Mouse (Mus musculus) forebrain, embryonic 12.5 days (tissue): ENCODE measurements at regions not wholly inside any gene's neighbourhood (a gene's known extent, or its start where the extent isn't known, plus 50 kb on each side); places are given as distances from the start of the nearest gene placed in this dataset.
A peak's percentile ranks its signal among the peaks of the same experiment; 100 is the strongest.
"Not testable (repeated sequence)": the region's sequence is repeated elsewhere in the genome, so short reads cannot be mapped to it uniquely, and the experiment has no call there.

Experiments
- ATAC-seq: fragments of 200-750 bp; cut with Nextera tagmentation; 2 replicates; pipeline ENCODE4 v1.8.0; 2017; ENCODE audit warnings: moderate TSS enrichment; ENCODE audit not compliant: low FRiP score
- H3K27ac ChIP-seq: fragments of 300-500 bp; sonication (generic); 2 replicates; pipeline ENCODE4 v1.5.1; 2016; ENCODE audit warnings: mild to moderate bottlenecking
- H3K27me3 ChIP-seq: fragments of 300-500 bp; sonication (generic); 2 replicates; pipeline ENCODE4 v1.6.1; 2016; ENCODE audit warnings: mild to moderate bottlenecking
- H3K36me3 ChIP-seq: fragments of 300-500 bp; sonication (generic); replicated peaks from 2 replicates; pipeline ENCODE4 v1.6.1; 2016; ENCODE audit warnings: mild to moderate bottlenecking
- H3K4me1 ChIP-seq: fragments of 300-500 bp; sonication (generic); 2 replicates; pipeline ENCODE4 v1.6.1; 2016
- H3K4me2 ChIP-seq: fragments of 300-500 bp; sonication (generic); 2 replicates; pipeline ENCODE4 v1.6.1; 2016; ENCODE audit warnings: mild to moderate bottlenecking, moderate library complexity
- H3K4me3 ChIP-seq: fragments of 300-500 bp; sonication (generic); replicated peaks from 2 replicates; pipeline ENCODE4 v1.5.1; 2016; ENCODE audit warnings: mild to moderate bottlenecking
- H3K9ac ChIP-seq: fragments of 300-500 bp; sonication (generic); 2 replicates; pipeline ENCODE4 v1.6.1; 2016; ENCODE audit warnings: mild to moderate bottlenecking
- H3K9me3 ChIP-seq: fragments of 300-500 bp; sonication (generic); 2 replicates; pipeline ENCODE4 v1.6.1; 2016
- WGBS: fragments of 180-500 bp; shearing (Covaris S2); methylation state at CpG from one replicate; pipeline ENCODE4 v1.1.7; 2016; 5-methylcytosine and 5-hydroxymethylcytosine counted together

DNA sequence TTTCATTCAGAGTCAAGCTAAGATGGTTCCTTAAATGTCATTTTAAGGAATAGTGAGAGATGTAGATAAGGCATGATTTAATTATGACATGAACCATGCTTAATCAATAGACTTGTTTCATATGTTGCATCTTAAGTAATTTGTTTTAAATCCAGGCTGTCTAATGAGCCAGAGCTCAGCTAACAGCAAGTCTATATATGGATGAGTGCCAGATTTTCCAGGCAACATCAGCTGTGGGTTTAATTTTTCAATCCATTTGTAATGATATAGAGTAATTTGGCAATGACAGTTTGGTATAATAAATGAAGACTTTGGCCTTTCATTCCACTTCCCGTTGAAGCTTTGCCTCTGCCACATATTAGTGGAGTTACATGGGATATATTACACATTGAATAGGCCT is 677.3 kb upstream of the Sorcs1 start:
- H3K4me3 ChIP-seq = no peak overlapping the region
- no peaks in the 10 kb centered on the region for H3K4me1 ChIP-seq
- H3K27ac ChIP-seq = no peak overlapping the region
- H3K9ac ChIP-seq = no peak overlapping the region
- H3K27me3 ChIP-seq = no peaks in the 10 kb centered on the region
- no peak overlapping the region for H3K4me2 ChIP-seq
- no peaks in the 10 kb centered on the region for H3K36me3 ChIP-seq
- ATAC-seq = no peak
- no peaks in the 10 kb centered on the region for H3K9me3 ChIP-seq
- 79% methylated on average over 1 of the region's 1 CpGs for WGBS

DNA sequence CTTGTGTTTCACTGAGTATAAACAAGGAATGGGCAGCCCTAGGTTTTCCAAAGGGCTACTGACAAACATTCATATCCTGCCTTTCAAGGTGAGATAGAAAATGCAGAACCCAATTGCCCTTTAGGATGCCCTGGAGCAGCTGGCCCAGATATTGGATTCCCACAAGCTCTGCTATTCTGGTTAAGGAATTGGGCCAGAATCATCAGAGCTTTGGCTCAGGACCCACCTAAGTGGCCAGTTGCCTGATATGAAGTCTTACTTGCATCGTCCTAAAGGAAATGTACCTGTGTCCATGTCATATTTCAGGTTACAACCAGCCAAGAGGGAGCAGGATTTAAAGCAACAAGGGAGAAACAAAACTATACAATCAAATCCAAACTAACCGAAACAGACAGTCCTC is 662.0 kb upstream of the Sorcs1 start:
- H3K9ac ChIP-seq = no peak overlapping the region
- no peaks in the 10 kb centered on the region for H3K9me3 ChIP-seq
- no peaks in the 10 kb centered on the region for H3K27me3 ChIP-seq
- H3K36me3 ChIP-seq = no peaks in the 10 kb centered on the region
- ATAC-seq = no peak
- WGBS = 95% methylated on average over 2 of the region's 2 CpGs
- H3K27ac ChIP-seq = no peak overlapping the region
- H3K4me1 ChIP-seq = no peaks in the 10 kb centered on the region
- no peak overlapping the region for H3K4me2 ChIP-seq
- H3K4me3 ChIP-seq = no peak overlapping the region

- H3K9me3 ChIP-seq = no peaks in the 10 kb centered on the region
- H3K9ac ChIP-seq = no peak overlapping the region
- WGBS = 71% methylated on average over 2 of the region's 2 CpGs
- no peaks in the 10 kb centered on the region for H3K4me1 ChIP-seq
- no peak overlapping the region for H3K27ac ChIP-seq
- no peak overlapping the region for H3K4me3 ChIP-seq
- no peak for ATAC-seq
- H3K27me3 ChIP-seq = no peaks in the 10 kb centered on the region
- H3K4me2 ChIP-seq = no peak overlapping the region
- H3K36me3 ChIP-seq = no peaks in the 10 kb centered on the region
Observed at GRCm38 (mm10) chr19:51330010-51330409, 651.6 kb upstream of the Sorcs1 start.

DNA sequence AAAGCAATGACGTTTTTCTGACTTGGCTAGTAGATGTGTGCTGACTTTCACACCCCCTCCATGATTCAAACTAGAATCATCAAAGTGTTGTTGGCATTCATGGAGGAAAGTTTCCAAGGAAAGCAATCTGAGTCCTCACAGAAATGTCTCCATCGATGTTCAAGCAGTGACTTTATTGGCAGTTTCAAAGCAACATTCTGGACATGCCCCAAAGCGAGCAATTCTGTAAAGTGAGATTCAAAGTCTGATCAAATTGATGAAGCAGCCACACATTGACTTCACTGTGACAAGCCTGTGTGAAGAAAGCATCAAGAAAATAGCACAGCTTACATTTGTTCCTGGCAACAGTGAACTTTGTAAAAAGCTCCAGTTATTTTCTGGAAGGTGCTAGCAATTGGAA is 625.3 kb upstream of the Sorcs1 start:
- no peaks in the 10 kb centered on the region for H3K36me3 ChIP-seq
- no peaks in the 10 kb centered on the region for H3K9me3 ChIP-seq
- no peak overlapping the region for H3K27ac ChIP-seq
- H3K9ac ChIP-seq = no peak overlapping the region
- ATAC-seq = no peak
- H3K4me2 ChIP-seq = no peak overlapping the region
- H3K27me3 ChIP-seq = no peaks in the 10 kb centered on the region
- no peak overlapping the region for H3K4me3 ChIP-seq
- no peaks in the 10 kb centered on the region for H3K4me1 ChIP-seq
- 76% methylated on average over 3 of the region's 3 CpGs for WGBS

GRCm38 (mm10) chr19:51296631-51297030 is 618.2 kb upstream of the Sorcs1 start:
- H3K27ac ChIP-seq, H3K4me2 ChIP-seq, H3K27me3 ChIP-seq, H3K4me3 ChIP-seq, H3K9me3 ChIP-seq, H3K9ac ChIP-seq, H3K36me3 ChIP-seq, ATAC-seq, H3K4me1 ChIP-seq: not testable (repeated sequence)
- 88% methylated on average over 4 of the region's 4 CpGs for WGBS

DNA sequence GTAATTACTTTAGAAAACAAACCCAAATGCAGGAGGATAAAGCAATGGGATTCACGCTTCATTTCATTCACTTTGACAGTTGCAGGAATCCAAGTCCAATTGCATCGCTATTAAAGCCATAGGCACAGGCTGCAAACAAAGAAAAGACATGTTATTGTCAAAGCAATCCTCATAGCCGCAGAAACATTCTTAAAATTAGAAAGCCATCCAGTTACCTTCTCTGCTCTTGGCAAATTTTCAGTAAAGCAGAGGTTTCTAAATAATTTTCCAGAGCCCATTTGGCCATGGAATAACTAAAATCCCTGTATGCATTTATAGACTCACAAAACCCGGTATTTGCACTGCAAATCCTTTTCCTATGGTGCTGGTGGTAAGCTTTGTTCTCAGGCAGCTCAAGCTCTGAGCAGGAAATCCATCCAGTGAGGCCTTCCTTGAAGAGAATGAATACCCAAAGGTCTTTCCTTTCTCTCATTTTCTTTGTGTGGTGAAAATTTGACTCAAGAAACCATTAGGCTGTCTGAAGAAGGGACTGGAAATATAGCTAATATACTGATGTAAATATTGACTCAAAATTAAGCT is 590.6 kb upstream of the Sorcs1 start:
- 0 out of 2 replicates have a peak overlapping the region, but pooled peaks have one; percentile 25 for H3K27ac ChIP-seq

GRCm38 (mm10) chr19:51240295-51240864 is 561.9 kb upstream of the Sorcs1 start:
- H3K4me3 ChIP-seq = no peak overlapping the region
- H3K4me1 ChIP-seq = no peaks in the 10 kb centered on the region
- no peak overlapping the region for H3K27ac ChIP-seq
- H3K4me2 ChIP-seq = no peak overlapping the region
- no peaks in the 10 kb centered on the region for H3K9me3 ChIP-seq
- ATAC-seq = no peak
- H3K9ac ChIP-seq = no peak overlapping the region
- no peaks in the 10 kb centered on the region for H3K27me3 ChIP-seq
- 79% methylated on average over 2 of the region's 2 CpGs for WGBS
- H3K36me3 ChIP-seq = no peaks in the 10 kb centered on the region

More for the DNA sequence above, 590.6 kb upstream of the Sorcs1 start:
- Histone ChIP-seq H3K9me3 (no peaks in the 10 kb centered on the region), H3K9ac (no peak overlapping the region), H3K36me3 (no peaks in the 10 kb centered on the region), H3K4me1 (peaks cover 10% of the 10 kb centered on the region), H3K27me3 (peaks cover 5% of the 10 kb centered on the region; the same call in 1 of the 2 replicates), H3K4me3 (no peak overlapping the region), H3K4me2 (peak overlapping the region; percentile 22; the same call in 1 of the 2 replicates)
- ATAC-seq = 0 out of 2 replicates have a peak, but pooled peaks have one; percentile 20
- 10% methylated on average over 4 of the region's 4 CpGs for WGBS

- Histone ChIP-seq H3K9ac (no peak overlapping the region), H3K4me2 (no peak overlapping the region), H3K27ac (no peak overlapping the region), H3K4me3 (no peak overlapping the region), H3K27me3 (no peaks in the 10 kb centered on the region), H3K36me3 (no peaks in the 10 kb centered on the region), H3K9me3 (no peaks in the 10 kb centered on the region), H3K4me1 (no peaks in the 10 kb centered on the region)
- no peak for ATAC-seq
Observed at GRCm38 (mm10) chr19:51238181-51238523, 559.7 kb upstream of the Sorcs1 start.

DNA sequence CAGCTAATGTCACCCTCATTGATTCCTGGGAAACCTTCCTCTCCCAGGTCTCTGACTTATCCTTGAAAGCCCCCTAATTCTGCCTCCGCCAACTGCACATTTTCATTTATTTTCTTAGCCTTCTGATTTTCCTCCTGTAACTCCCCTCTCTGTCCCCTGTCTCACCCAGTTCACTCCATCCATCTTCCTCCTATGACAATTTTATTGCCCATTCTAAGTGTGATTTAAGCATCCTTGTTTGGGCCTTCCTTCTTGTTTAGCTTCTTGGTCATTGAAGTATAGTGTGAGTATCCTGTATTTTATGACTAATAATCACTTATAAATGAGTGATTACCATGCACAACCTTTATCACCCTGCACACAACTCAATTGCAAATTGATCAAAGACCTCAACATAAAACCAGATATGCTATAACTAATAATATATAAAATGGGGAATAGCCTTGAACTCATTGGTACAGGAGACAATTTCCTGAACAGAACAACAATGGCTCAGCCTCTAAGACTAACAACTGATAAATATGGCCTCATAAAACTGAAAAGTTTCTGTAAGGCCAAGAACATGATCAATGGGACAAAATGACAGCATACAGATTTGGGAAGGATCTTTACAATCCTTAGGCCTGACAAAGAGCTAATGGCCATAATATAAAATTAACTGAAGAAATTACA is 559.2 kb upstream of the Sorcs1 start:
- Histone ChIP-seq H3K9me3 (no peaks in the 10 kb centered on the region), H3K27me3 (no peaks in the 10 kb centered on the region), H3K4me3 (no peak overlapping the region), H3K4me1 (no peaks in the 10 kb centered on the region), H3K4me2 (no peak overlapping the region), H3K9ac (no peak overlapping the region), H3K36me3 (no peaks in the 10 kb centered on the region), H3K27ac (no peak overlapping the region)
- no peak for ATAC-seq
- WGBS = 92% methylated on average over 1 of the region's 1 CpGs

DNA sequence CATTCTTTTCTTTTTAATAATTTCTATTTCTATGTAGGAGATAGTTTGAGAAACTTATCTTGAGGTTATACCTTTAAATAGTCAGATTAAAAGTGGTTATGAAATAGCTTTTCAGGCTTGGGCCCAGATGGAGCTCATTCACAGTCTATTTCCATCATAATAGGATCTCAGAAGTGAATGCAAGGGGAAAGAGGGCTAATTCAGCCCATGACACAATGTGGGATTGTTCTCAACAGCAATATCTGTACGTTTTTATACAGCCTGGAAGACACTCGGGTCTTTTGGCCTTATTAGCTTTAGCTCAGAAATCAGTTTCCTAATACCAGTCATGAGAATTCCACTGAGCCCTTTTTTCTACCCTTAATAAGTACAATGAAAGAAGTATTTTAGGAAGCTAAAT is 554.1 kb upstream of the Sorcs1 start:
- Histone ChIP-seq H3K27ac (no peak overlapping the region), H3K36me3 (no peaks in the 10 kb centered on the region)

DNA sequence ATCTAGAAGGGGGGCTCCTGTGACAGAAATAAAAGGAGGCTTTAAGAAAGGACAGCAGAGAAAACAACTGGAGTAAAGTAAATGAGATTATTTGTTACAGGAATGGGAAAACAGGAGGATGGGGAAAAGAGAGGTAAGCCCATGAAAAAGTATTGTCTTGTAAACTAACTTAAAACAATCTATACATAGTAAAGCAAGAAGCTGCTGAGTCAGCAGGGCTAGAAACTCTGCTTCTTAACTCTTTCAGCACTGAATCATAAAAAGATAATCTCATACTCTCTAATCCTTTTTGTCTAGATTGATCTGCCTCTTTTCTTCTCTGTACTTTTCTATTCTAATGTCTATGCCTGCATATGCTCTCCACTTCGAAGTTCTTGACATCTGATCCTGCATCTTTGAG is 548.5 kb upstream of the Sorcs1 start:
- Histone ChIP-seq H3K36me3 (no peaks in the 10 kb centered on the region), H3K9ac (no peak overlapping the region), H3K4me1 (no peaks in the 10 kb centered on the region), H3K9me3 (no peaks in the 10 kb centered on the region), H3K27ac (no peak overlapping the region), H3K4me2 (no peak overlapping the region), H3K4me3 (no peak overlapping the region), H3K27me3 (no peaks in the 10 kb centered on the region)
- WGBS = 36% methylated on average over 1 of the region's 1 CpGs
- ATAC-seq = no peak

More for the DNA sequence above, 554.1 kb upstream of the Sorcs1 start:
- Histone ChIP-seq H3K9me3 (no peaks in the 10 kb centered on the region), H3K4me2 (no peak overlapping the region), H3K9ac (no peak overlapping the region), H3K4me1 (no peaks in the 10 kb centered on the region), H3K27me3 (no peaks in the 10 kb centered on the region), H3K4me3 (no peak overlapping the region)
- ATAC-seq = peak; percentile 71; the same call in 1 of the 2 replicates
- WGBS = 1% methylated on average over 2 of the region's 2 CpGs

- H3K36me3 ChIP-seq = no peaks in the 10 kb centered on the region
- H3K4me3 ChIP-seq = no peak overlapping the region
- H3K27ac ChIP-seq = no peak overlapping the region
- H3K4me1 ChIP-seq = no peaks in the 10 kb centered on the region
- peak; percentile 46; the same call in 1 of the 2 replicates for ATAC-seq
- no peak overlapping the region for H3K9ac ChIP-seq
- H3K4me2 ChIP-seq = no peak overlapping the region
- H3K27me3 ChIP-seq = no peaks in the 10 kb centered on the region
- no peaks in the 10 kb centered on the region for H3K9me3 ChIP-seq
Observed at GRCm38 (mm10) chr19:51201391-51201790, 522.9 kb upstream of the Sorcs1 start.
